Mouse (Mus musculus) liver, postnatal 0 days (tissue): ENCODE measurements at regions not wholly inside any gene's neighbourhood (a gene's known extent, or its start where the extent isn't known, plus 50 kb on each side); places are given as distances from the start of the nearest gene placed in this dataset.

Experiments used
- ATAC-seq: fragments of 200-750 bp; cut with Nextera tagmentation; 2 replicates; pipeline ENCODE4 v1.8.0; 2017; ENCODE audit warnings: mild to moderate bottlenecking, moderate library complexity
- DNase-seq: peaks from one replicate; pipeline ENCODE4 v3.0.0-alpha.2; 2016
- H3K27ac ChIP-seq: fragments of 300-500 bp; sonication (generic); 2 replicates; pipeline ENCODE4 v1.5.1; 2014; ENCODE audit warnings: antibody characterized with exemption, moderate library complexity, mild to moderate bottlenecking, low read depth
- H3K27me3 ChIP-seq: fragments of 300-500 bp; sonication (generic); 2 replicates; pipeline ENCODE4 v1.6.1; 2014; ENCODE audit warnings: low read length, control low read depth, mixed read lengths; ENCODE audit not compliant: insufficient read depth
- H3K36me3 ChIP-seq: fragments of 300-500 bp; sonication (generic); replicated peaks from 2 replicates; pipeline ENCODE4 v1.6.1; 2014; ENCODE audit warnings: mild to moderate bottlenecking, control low read depth, low read length, moderate library complexity, mixed read lengths; ENCODE audit not compliant: insufficient read depth
- H3K4me1 ChIP-seq: fragments of 300-500 bp; sonication (generic); 2 replicates; pipeline ENCODE4 v1.6.1; 2014; ENCODE audit warnings: antibody characterized with exemption, mild to moderate bottlenecking, control low read depth; ENCODE audit not compliant: insufficient read depth
- H3K4me2 ChIP-seq: fragments of 300-500 bp; sonication (generic); 2 replicates; pipeline ENCODE4 v1.6.1; 2014; ENCODE audit warnings: low read depth, mild to moderate bottlenecking, low read length, moderate library complexity, mixed read lengths
- H3K4me3 ChIP-seq: fragments of 300-500 bp; sonication (generic); 2 replicates; pipeline ENCODE4 v1.5.1; 2014; ENCODE audit warnings: low read depth, low read length
- H3K9ac ChIP-seq: fragments of 300-500 bp; sonication (generic); replicated peaks from 2 replicates; pipeline ENCODE4 v1.6.1; 2014; ENCODE audit warnings: mild to moderate bottlenecking, moderate library complexity
- H3K9me3 ChIP-seq: fragments of 300-500 bp; sonication (generic); 2 replicates; pipeline ENCODE4 v1.6.1; 2016; ENCODE audit warnings: mild to moderate bottlenecking, control low read depth, low read length, mixed read lengths
- CTCF ChIP-seq: sonication (generic); IDR thresholded peaks from 2 replicates; pipeline ENCODE4 v1.5.1; 2016; ENCODE audit warnings: antibody characterized with exemption, low read depth
- EP300 ChIP-seq: IDR thresholded peaks from 2 replicates; pipeline ENCODE4 v1.6.1; 2016; ENCODE audit warnings: antibody characterized with exemption, low read depth, mild to moderate bottlenecking
- WGBS: fragments of 180-500 bp; shearing (Covaris S2); extraction: QIAGEN DNeasy Blood & Tissue Kit; methylation state at CpG from one replicate; pipeline ENCODE4 v1.1.7; 2014; ENCODE audit not compliant: insufficient replicate concordance; 5-methylcytosine and 5-hydroxymethylcytosine counted together

DNA sequence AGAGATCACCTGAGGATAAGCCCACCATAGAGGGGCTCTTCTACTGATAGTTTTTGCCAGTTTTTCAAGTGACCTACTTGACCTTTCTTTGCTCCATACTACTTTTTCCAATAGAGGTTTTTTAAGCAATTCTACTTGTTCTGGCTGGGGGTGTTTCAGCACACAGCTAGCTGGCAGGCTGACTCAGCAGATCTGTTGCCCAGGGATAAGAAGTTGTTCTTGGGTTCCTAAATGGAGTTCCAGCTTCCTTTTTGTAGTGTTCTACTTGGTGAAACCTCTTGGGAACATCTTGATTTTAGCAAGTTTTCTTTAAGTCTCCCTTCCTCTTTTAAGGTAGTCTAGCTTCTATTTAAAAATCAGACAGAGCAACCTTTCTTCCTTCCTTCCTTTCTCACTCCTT, 61.0 kb downstream of the 4930474N05Rik start:
- Histone ChIP-seq H3K4me2 (no peak overlapping the region), H3K27ac (no peak overlapping the region), H3K9ac (no peak overlapping the region), H3K9me3 (no peaks in the 10 kb centered on the region), H3K36me3 (no peaks in the 10 kb centered on the region), H3K4me1 (no peaks in the 10 kb centered on the region), H3K4me3 (no peak overlapping the region), H3K27me3 (no peaks in the 10 kb centered on the region)
- ATAC-seq, result no peak
- DNase-seq, result no peak
- TF ChIP-seq CTCF, result no peak
- TF ChIP-seq EP300, result no peak

DNA sequence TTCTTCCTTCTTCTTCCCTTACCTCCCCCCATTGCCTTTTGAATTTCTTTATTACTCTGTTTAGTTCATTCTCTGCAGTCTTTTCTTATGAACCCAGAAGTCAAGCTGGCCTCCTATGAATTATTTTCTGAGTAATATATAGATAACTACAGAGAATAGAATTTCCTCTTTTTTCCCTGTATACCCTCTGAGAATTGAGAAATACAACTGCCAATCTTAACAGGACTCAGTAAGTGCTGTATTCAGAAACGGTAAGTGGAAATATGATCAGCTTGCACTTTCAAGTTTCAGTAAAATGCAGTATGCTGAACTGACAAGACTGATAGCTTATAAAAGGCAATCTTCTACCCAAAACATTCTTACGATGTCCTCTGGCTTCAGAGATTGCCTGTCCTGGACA, 61.5 kb downstream of the 4930474N05Rik start:
- no peak overlapping the region for H3K4me3 ChIP-seq
- H3K9ac ChIP-seq, result no peak overlapping the region
- DNase-seq, result no peak
- TF ChIP-seq EP300 (no peak), CTCF (no peak)
- no peak for ATAC-seq
- no peak overlapping the region for H3K4me2 ChIP-seq
- WGBS, result 51% methylated on average over 2 of the region's 2 CpGs
- no peaks in the 10 kb centered on the region for H3K36me3 ChIP-seq
- H3K27ac ChIP-seq, result no peak overlapping the region
- H3K27me3 ChIP-seq, result no peaks in the 10 kb centered on the region
- H3K4me1 ChIP-seq, result no peaks in the 10 kb centered on the region
- H3K9me3 ChIP-seq, result no peaks in the 10 kb centered on the region

DNA sequence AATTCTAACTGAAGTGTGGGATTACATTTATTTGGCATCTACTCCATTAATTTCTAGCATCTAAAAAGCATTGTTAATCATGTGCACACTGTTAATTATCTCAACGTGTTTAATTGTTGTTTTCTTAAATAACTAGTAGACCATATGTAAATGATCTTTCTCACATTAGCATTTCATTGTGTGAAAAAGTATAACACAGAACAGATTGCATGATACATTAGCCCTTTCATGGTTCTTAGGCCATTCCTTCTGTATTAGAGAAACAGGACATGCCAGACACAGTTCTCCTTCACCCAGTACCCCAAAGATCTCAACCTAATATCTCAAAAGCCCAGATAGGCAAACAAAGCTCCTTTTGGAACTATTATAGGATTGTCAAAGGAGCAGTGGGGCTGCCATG, 89.0 kb downstream of the 4930474N05Rik start:
- no peak overlapping the region for H3K4me2 ChIP-seq
- H3K4me1 ChIP-seq, result no peaks in the 10 kb centered on the region
- no peak for DNase-seq
- no peak overlapping the region for H3K9ac ChIP-seq
- no peaks in the 10 kb centered on the region for H3K9me3 ChIP-seq
- H3K27me3 ChIP-seq, result no peaks in the 10 kb centered on the region
- no peak for TF ChIP-seq CTCF
- no peak for TF ChIP-seq EP300
- H3K4me3 ChIP-seq, result no peak overlapping the region
- WGBS, result 52% methylated on average over 1 of the region's 1 CpGs
- no peaks in the 10 kb centered on the region for H3K36me3 ChIP-seq
- no peak overlapping the region for H3K27ac ChIP-seq
- ATAC-seq, result no peak

DNA sequence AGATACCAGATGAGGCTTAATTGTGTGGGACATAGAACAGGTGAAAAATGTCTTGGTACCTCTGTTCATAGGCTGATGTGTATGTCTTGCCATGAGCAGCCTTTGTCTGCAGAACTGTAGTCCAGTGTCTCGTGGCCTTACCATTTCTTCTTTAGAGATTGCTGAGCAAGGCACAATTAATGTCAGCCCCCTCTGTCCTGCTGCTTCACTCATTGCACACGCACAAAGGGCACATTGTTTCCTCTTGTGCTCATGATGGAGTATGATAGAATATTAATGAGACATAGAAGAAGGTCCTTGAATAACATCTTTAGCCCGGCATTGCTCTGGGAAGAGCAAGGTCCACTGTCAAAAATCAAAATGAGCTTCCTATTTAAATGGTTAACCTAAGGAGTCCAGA, 101.8 kb downstream of the 4930474N05Rik start:
- TF ChIP-seq CTCF (no peak), EP300 (no peak)
- no peak for ATAC-seq
- 69% methylated on average over 3 of the region's 3 CpGs for WGBS
- Histone ChIP-seq H3K36me3 (no peaks in the 10 kb centered on the region), H3K27me3 (no peaks in the 10 kb centered on the region), H3K9me3 (no peaks in the 10 kb centered on the region), H3K9ac (no peak overlapping the region), H3K4me2 (no peak overlapping the region), H3K4me3 (no peak overlapping the region), H3K27ac (no peak overlapping the region), H3K4me1 (no peaks in the 10 kb centered on the region)
- DNase-seq, result no peak

DNA sequence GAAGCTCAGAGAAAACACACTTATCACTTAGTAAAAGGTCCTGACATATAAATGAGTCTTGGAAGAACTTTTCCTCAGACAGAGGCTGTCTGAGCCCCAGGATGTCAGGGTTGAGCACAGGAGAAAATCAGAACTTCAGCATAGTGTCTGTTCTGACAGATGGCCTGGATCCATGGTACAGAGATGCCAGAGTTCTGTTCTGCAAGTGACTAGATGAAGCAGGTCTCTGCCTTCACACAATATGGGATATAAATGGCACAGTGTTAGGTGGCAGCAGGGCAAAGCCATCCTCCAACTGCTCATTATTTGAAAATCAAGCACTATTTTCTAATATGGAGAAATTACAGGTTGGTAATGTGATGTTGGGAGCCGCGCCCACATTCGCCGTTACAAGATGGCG, 103.7 kb downstream of the 4930474N05Rik start:
- Histone ChIP-seq H3K27me3 (no peaks in the 10 kb centered on the region), H3K4me3 (no peak overlapping the region), H3K4me2 (no peak overlapping the region), H3K4me1 (no peaks in the 10 kb centered on the region), H3K36me3 (no peaks in the 10 kb centered on the region), H3K9me3 (no peaks in the 10 kb centered on the region), H3K27ac (no peak overlapping the region), H3K9ac (no peak overlapping the region)
- ATAC-seq (no peak), DNase-seq (no peak)
- 87% methylated on average over 5 of the region's 5 CpGs for WGBS
- TF ChIP-seq EP300 (no peak), CTCF (no peak)

DNA sequence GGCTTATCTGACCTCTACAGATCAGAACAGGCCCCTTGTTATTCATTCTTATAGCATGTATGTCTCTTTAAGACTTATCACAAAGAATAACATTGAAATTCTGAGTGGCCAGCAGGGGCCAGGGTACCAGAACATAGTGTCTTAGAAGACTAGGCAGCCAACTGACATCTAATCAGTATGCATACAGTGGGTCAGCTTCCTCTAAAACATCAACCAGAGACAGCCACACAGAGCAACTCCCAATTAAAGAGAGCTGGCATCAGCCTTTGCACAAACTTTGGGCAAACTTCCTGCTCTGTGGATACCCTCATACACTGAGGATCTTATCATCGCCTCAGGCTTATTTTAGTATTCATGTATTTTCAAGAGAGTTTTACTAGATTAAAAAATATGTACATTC, 109.1 kb downstream of the 4930474N05Rik start:
- Histone ChIP-seq H3K4me3 (no peak overlapping the region), H3K9ac (no peak overlapping the region), H3K27me3 (no peaks in the 10 kb centered on the region), H3K4me2 (no peak overlapping the region), H3K4me1 (no peaks in the 10 kb centered on the region), H3K36me3 (no peaks in the 10 kb centered on the region), H3K9me3 (no peaks in the 10 kb centered on the region), H3K27ac (no peak overlapping the region)
- no peak for TF ChIP-seq EP300
- no peak for TF ChIP-seq CTCF
- ATAC-seq (no peak), DNase-seq (no peak)
- 87% methylated on average over 1 of the region's 1 CpGs for WGBS

DNA sequence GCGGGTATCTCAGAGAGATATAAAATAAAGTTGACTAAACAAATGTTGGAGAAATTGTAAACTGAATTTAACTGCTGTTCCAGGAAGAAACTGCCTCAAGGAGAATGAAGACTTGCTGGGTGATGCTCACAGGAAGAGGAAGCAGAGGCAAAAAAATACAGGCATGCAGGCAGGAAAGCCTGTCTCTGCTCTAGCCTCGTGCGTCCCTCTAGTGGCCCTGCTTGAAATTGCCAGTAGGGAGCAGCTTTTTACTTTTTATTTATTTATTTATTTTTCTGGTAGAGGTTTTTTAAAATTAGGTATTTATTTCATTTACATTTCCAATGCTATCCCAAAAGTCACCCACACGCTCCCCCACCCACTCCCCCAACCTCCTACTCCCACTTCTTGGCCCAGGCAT, 118.1 kb downstream of the 4930474N05Rik start:
- no peak overlapping the region for H3K4me2 ChIP-seq
- ATAC-seq (no peak), DNase-seq (peak; percentile 27)
- 33% methylated on average over 4 of the region's 4 CpGs for WGBS
- H3K36me3 ChIP-seq, result no peaks in the 10 kb centered on the region
- TF ChIP-seq EP300 (no peak), CTCF (peak; percentile 57)
- no peaks in the 10 kb centered on the region for H3K9me3 ChIP-seq
- no peaks in the 10 kb centered on the region for H3K27me3 ChIP-seq
- no peaks in the 10 kb centered on the region for H3K4me1 ChIP-seq
- no peak overlapping the region for H3K4me3 ChIP-seq
- H3K9ac ChIP-seq, result no peak overlapping the region
- no peak overlapping the region for H3K27ac ChIP-seq
